Mouse (Mus musculus) cerebellum, postnatal 4 days (tissue): ENCODE data around the gene Slc2a9.

Experiments used
- DNase-seq, 2 experiments: peaks; one replicate each; pipeline ENCODE4 v3.0.0; 2022; ENCODE audit warnings: low spot score in 2 of 2, mixed read lengths in 1 of 2

The Slc2a9 gene

GRCm38 (mm10) chr5:38379970-38380369, 123.0 kb downstream of the Slc2a9 start:
- DNase-seq, result no peak

GRCm38 (mm10) chr5:38372369-38372768, 130.6 kb downstream of the Slc2a9 start:
- DNase-seq, result no peak

- no peak for DNase-seq
Measured at GRCm38 (mm10) chr5:38371308-38371707, 131.6 kb downstream of the Slc2a9 start.

GRCm38 (mm10) chr5:38366650-38367470, 136.1 kb downstream of the Slc2a9 start:
- peak in 1 of 2 experiments; percentile 18 for DNase-seq

GRCm38 (mm10) chr5:38365521-38365920, 137.4 kb downstream of the Slc2a9 start:
- no peak for DNase-seq

GRCm38 (mm10) chr5:38364396-38364795, 138.5 kb downstream of the Slc2a9 start:
- DNase-seq, result no peak

- DNase-seq, result no peak
Measured at GRCm38 (mm10) chr5:38359716-38360115, 143.2 kb downstream of the Slc2a9 start.

- no peak for DNase-seq
Measured at GRCm38 (mm10) chr5:38356927-38357326, 146.0 kb downstream of the Slc2a9 start.

- no peak for DNase-seq
Measured at GRCm38 (mm10) chr5:38350351-38350929, 152.5 kb downstream of the Slc2a9 start.

- no peak for DNase-seq
Measured at GRCm38 (mm10) chr5:38346646-38347432, 156.1 kb downstream of the Slc2a9 start.

GRCm38 (mm10) chr5:38343101-38343500, 159.8 kb downstream of the Slc2a9 start:
- no peak for DNase-seq

- no peak for DNase-seq
Measured at GRCm38 (mm10) chr5:38334582-38334981, 168.4 kb downstream of the Slc2a9 start.

- no peak for DNase-seq
Measured at GRCm38 (mm10) chr5:38333381-38333780, 169.6 kb downstream of the Slc2a9 start.

GRCm38 (mm10) chr5:38318966-38319786, 183.8 kb downstream of the Slc2a9 start, which contains the start of gene Drd5:
Gene Drd5, plus strand, starts transcription at chr5:38319367.
- no peak for DNase-seq

- no peak for DNase-seq
Measured at GRCm38 (mm10) chr5:38309795-38310194, 193.1 kb downstream of the Slc2a9 start.

GRCm38 (mm10) chr5:38308873-38309272, 194.1 kb downstream of the Slc2a9 start:
- DNase-seq, result peak in 1 of 2 experiments; percentile 69

- peak; percentile 92 to 93 for DNase-seq
Measured at GRCm38 (mm10) chr5:38307255-38308101, 195.5 kb downstream of the Slc2a9 start.

- no peak for DNase-seq
Measured at GRCm38 (mm10) chr5:38305241-38305640, 197.7 kb downstream of the Slc2a9 start.

GRCm38 (mm10) chr5:38302651-38303050, 200.3 kb downstream of the Slc2a9 start:
- DNase-seq, result no peak

GRCm38 (mm10) chr5:38301761-38302411, 201.1 kb downstream of the Slc2a9 start:
- DNase-seq, result no peak
